ENCODE assay signal across 8 mouse cellular contexts in genomic region chr2:168274374-168274935, GRCm38 (mm10). TPM values are rescaled to one million over a fixed set of nuclear protein-coding genes. Genes with fewer than 3 reads are reported as not detected.
DNase-seq lines count a peak whose midpoint lies in the region; ATAC-seq and TF ChIP-seq lines count a peak whose summit lies in the region.

No protein-coding gene starts in this region.

- no peak overlapping the region for H3K9ac ChIP-seq in liver, embryonic 12.5 days
- no peak overlapping the region for H3K9ac ChIP-seq in forebrain, postnatal 0 days

- no peaks in the 10 kb centered on the region for H3K36me3 ChIP-seq in liver, embryonic 12.5 days
- H3K36me3 ChIP-seq in forebrain, postnatal 0 days (ENCODE audit: insufficient read depth) = no peaks in the 10 kb centered on the region

- peaks cover 12% of the 10 kb centered on the region; the same call in 1 of the 2 replicates for H3K4me1 ChIP-seq in liver, embryonic 12.5 days
- peaks cover 7% of the 10 kb centered on the region; the same call in 1 of the 2 replicates for H3K4me1 ChIP-seq in forebrain, postnatal 0 days (ENCODE audit: insufficient read depth)
- no peaks in the 10 kb centered on the region for H3K4me1 ChIP-seq in lung, adult 2 months (ENCODE audit: control insufficient read depth, insufficient read depth, low read length)

- DNase-seq in liver = peak; percentile 63
- DNase-seq in brain, embryonic 14.5 days (ENCODE audit: low read depth) = peak; percentile 62
- peak; percentile 74 for DNase-seq in forebrain, postnatal 0 days
- peak; percentile 64 to 84 for DNase-seq in kidney, postnatal 25 days
- DNase-seq in lung, adult 2 months = peak; percentile 66
- peak; percentile 47 for DNase-seq in retina, postnatal 7 days (ENCODE audit: low read depth, low spot score)
- peak; percentile 75 for DNase-seq in urinary bladder, postnatal 14 days (ENCODE audit: low spot score)

- TF ChIP-seq POLR2A in brain, embryonic 14.5 days (IDR thresholded peaks at IDR 0.05; ENCODE audit: borderline replicate concordance, extremely low read depth, insufficient read depth, insufficient read length, poor library complexity, severe bottlenecking) = no peak
- no peak for TF ChIP-seq POLR2A in lung, adult 2 months (IDR thresholded peaks at IDR 0.05; ENCODE audit: borderline replicate concordance, extremely low read depth, low read depth, low read length)

- peaks cover 100% of the 10 kb centered on the region for H3K27me3 ChIP-seq in liver, embryonic 12.5 days (replicated peaks)
- no peaks in the 10 kb centered on the region for H3K27me3 ChIP-seq in forebrain, postnatal 0 days (ENCODE audit: insufficient read depth, low read length)

- 4% methylated on average over 11 of the region's 11 CpGs for WGBS in liver, embryonic 12.5 days (ENCODE audit: insufficient replicate concordance)
- 13% methylated on average over 11 of the region's 11 CpGs for WGBS in forebrain, postnatal 0 days
- 6% methylated on average over 11 of the region's 11 CpGs for WGBS in lung, adult 2 months

- TF ChIP-seq CTCF in brain, embryonic 14.5 days (IDR thresholded peaks at IDR 0.05; ENCODE audit: borderline replicate concordance, extremely low read depth, insufficient read depth, insufficient read length) = peak; percentile 92
- TF ChIP-seq CTCF in forebrain, postnatal 0 days (IDR thresholded peaks at IDR 0.05; ENCODE audit: low read depth) = peak; percentile 86
- peak; percentile 74 for TF ChIP-seq CTCF in lung, adult 2 months (IDR thresholded peaks at IDR 0.05; ENCODE audit: insufficient read depth, low read length)

- no peaks in the 10 kb centered on the region for H3K9me3 ChIP-seq in liver, embryonic 12.5 days (replicated peaks)
- H3K9me3 ChIP-seq in forebrain, postnatal 0 days (ENCODE audit: low read length) = no peaks in the 10 kb centered on the region

- no peak for ATAC-seq in liver, embryonic 12.5 days
- no peak for ATAC-seq in forebrain, postnatal 0 days

- no peak overlapping the region for H3K4me3 ChIP-seq in liver, embryonic 12.5 days
- no peak overlapping the region for H3K4me3 ChIP-seq in forebrain, postnatal 0 days (ENCODE audit: low read depth, low read length)
- H3K4me3 ChIP-seq in lung, adult 2 months (replicated peaks; ENCODE audit: extremely low read depth, low read depth, low read length) = no peak overlapping the region

- no peak overlapping the region for H3K4me2 ChIP-seq in liver, embryonic 12.5 days
- H3K4me2 ChIP-seq in forebrain, postnatal 0 days (ENCODE audit: low read depth) = no peak overlapping the region

- no peak overlapping the region for H3K27ac ChIP-seq in liver, embryonic 12.5 days
- no peak overlapping the region for H3K27ac ChIP-seq in forebrain, postnatal 0 days (ENCODE audit: low read depth, low read length)

RNA-seq across cellular contexts. Expression of gene Kcng1, which starts 7.1 kb away (rescaled TPM):
- 0.19 and 0.45 TPM in 2 replicates for polyA plus RNA-seq in liver, embryonic 12.5 days (2016; fragmentation: Nextera tagmentation; extraction: Ambion mirVana)
- 3.1 and 3.8 TPM in 2 replicates for polyA plus RNA-seq in brain, embryonic 14.5 days (2012; rRNA removed)
- 2.0 and 2.6 TPM in 2 replicates for total RNA-seq in forebrain, postnatal 0 days (2014; rRNA removed)
- 6.6 and 8.2 TPM in 2 replicates for polyA plus RNA-seq in forebrain, postnatal 0 days (2015; fragmentation: Nextera tagmentation; extraction: Ambion mirVana)
- polyA plus RNA-seq in lung, adult 2 months (2012; rRNA removed) = 0.62 and 0.71 TPM in 2 replicates

RNA-seq across cellular contexts. Expression of gene Mocs3, which starts 44.0 kb away (rescaled TPM):
- 8.9 and 9.4 TPM in 2 replicates for polyA plus RNA-seq in liver, embryonic 12.5 days (2016; fragmentation: Nextera tagmentation; extraction: Ambion mirVana)
- polyA plus RNA-seq in brain, embryonic 14.5 days (2012; rRNA removed) = 17.9 and 21.6 TPM in 2 replicates
- 23.1 and 23.6 TPM in 2 replicates for total RNA-seq in forebrain, postnatal 0 days (2014; rRNA removed)
- polyA plus RNA-seq in forebrain, postnatal 0 days (2015; fragmentation: Nextera tagmentation; extraction: Ambion mirVana) = 8.6 and 9.9 TPM in 2 replicates
- 14.4 and 25.9 TPM in 2 replicates for polyA plus RNA-seq in lung, adult 2 months (2012; rRNA removed)

RNA-seq across cellular contexts. Expression of gene Dpm1, which starts 44.1 kb away (rescaled TPM):
- 94.0 and 104 TPM in 2 replicates for polyA plus RNA-seq in liver, embryonic 12.5 days (2016; fragmentation: Nextera tagmentation; extraction: Ambion mirVana)
- 15.0 and 16.6 TPM in 2 replicates for polyA plus RNA-seq in brain, embryonic 14.5 days (2012; rRNA removed)
- 13.4 and 21.4 TPM in 2 replicates for total RNA-seq in forebrain, postnatal 0 days (2014; rRNA removed)
- polyA plus RNA-seq in forebrain, postnatal 0 days (2015; fragmentation: Nextera tagmentation; extraction: Ambion mirVana) = 94.5 and 112 TPM in 2 replicates
- 21.4 and 25.5 TPM in 2 replicates for polyA plus RNA-seq in lung, adult 2 months (2012; rRNA removed)

RNA-seq across cellular contexts. Expression of gene Gm20716, which starts 44.3 kb away (rescaled TPM):
- 6.4 and 7.3 TPM in 2 replicates for polyA plus RNA-seq in liver, embryonic 12.5 days (2016; fragmentation: Nextera tagmentation; extraction: Ambion mirVana)
- 16.6 and 21.9 TPM in 2 replicates for polyA plus RNA-seq in brain, embryonic 14.5 days (2012; rRNA removed)
- 42.9 and 47.9 TPM in 2 replicates for total RNA-seq in forebrain, postnatal 0 days (2014; rRNA removed)
- 9.1 and 16.3 TPM in 2 replicates for polyA plus RNA-seq in forebrain, postnatal 0 days (2015; fragmentation: Nextera tagmentation; extraction: Ambion mirVana)
- 0.48 and 5.4 TPM in 2 replicates for polyA plus RNA-seq in lung, adult 2 months (2012; rRNA removed)
